Mouse (Mus musculus): ENCODE measurements at regions not wholly inside any gene's neighbourhood (a gene's known extent, or its start where the extent isn't known, plus 50 kb on each side); places are given as distances from the start of the nearest gene placed in this dataset.
A peak's percentile ranks its signal among the peaks of the same experiment; 100 is the strongest.
"Not testable (repeated sequence)": the region's sequence is repeated elsewhere in the genome, so short reads cannot be mapped to it uniquely, and the experiment has no call there.

- Histone ChIP-seq H3K27me3 (ENCODE audit: control insufficient read depth in 1 of 2, insufficient read depth in 2 of 2, low read length in 2 of 2) (no peaks in the 10 kb centered on the region), H3K4me1 (ENCODE audit: control insufficient read depth in 1 of 2, insufficient read depth in 2 of 2, low read length in 2 of 2) (no peaks in the 10 kb centered on the region), H3K9me3 (replicated peaks; ENCODE audit: insufficient read depth, low read length) (no peaks in the 10 kb centered on the region), H3K79me2 (ENCODE audit: control insufficient read depth, insufficient read depth, low read length, poor library complexity) (no peaks in the 10 kb centered on the region), H3K9ac (ENCODE audit: control insufficient read depth, low read depth, low read length, poor library complexity, severe bottlenecking) (no peak overlapping the region), H3K36me3 (ENCODE audit: control insufficient read depth in 1 of 2, insufficient read depth in 2 of 2, low read length in 2 of 2) (no peaks in the 10 kb centered on the region), H3K4me3 (ENCODE audit: control insufficient read depth in 1 of 2, insufficient read depth in 1 of 2, low read depth in 2 of 2, low read length in 2 of 2) (no peak overlapping the region), H3K27ac (ENCODE audit: control insufficient read depth, low read depth, low read length) (no peak overlapping the region)
- TF ChIP-seq SIN3A (IDR thresholded peaks at IDR 0.05; ENCODE audit: low read length), result no peak
- DNase-seq (ENCODE audit: low read depth, low spot score), result no peak
Observed at GRCm38 (mm10) chr9:6832862-6833261, 351.4 kb downstream of the Dync2h1 start.

- H3K4me1 ChIP-seq (ENCODE audit: control insufficient read depth in 1 of 2, insufficient read depth in 2 of 2, low read length in 2 of 2); H3K27me3 ChIP-seq (ENCODE audit: control insufficient read depth in 1 of 2, insufficient read depth in 2 of 2, low read length in 2 of 2); H3K79me2 ChIP-seq (ENCODE audit: control insufficient read depth, insufficient read depth, low read length, poor library complexity); H3K9me3 ChIP-seq (replicated peaks; ENCODE audit: insufficient read depth, low read length); DNase-seq (ENCODE audit: low read depth, low spot score); H3K36me3 ChIP-seq (ENCODE audit: control insufficient read depth in 1 of 2, insufficient read depth in 2 of 2, low read length in 2 of 2); H3K27ac ChIP-seq (ENCODE audit: control insufficient read depth, low read depth, low read length); H3K9ac ChIP-seq (ENCODE audit: control insufficient read depth, low read depth, low read length, poor library complexity, severe bottlenecking); H3K4me3 ChIP-seq (ENCODE audit: control insufficient read depth in 1 of 2, insufficient read depth in 1 of 2, low read depth in 2 of 2, low read length in 2 of 2): not testable (repeated sequence)
Observed at GRCm38 (mm10) chr9:6831642-6832041, 352.6 kb downstream of the Dync2h1 start.

GRCm38 (mm10) chr9:6826581-6826980, 357.7 kb downstream of the Dync2h1 start:
- Histone ChIP-seq H3K27me3 (ENCODE audit: control insufficient read depth in 1 of 2, insufficient read depth in 2 of 2, low read length in 2 of 2) (no peaks in the 10 kb centered on the region), H3K4me3 (ENCODE audit: control insufficient read depth in 1 of 2, insufficient read depth in 1 of 2, low read depth in 2 of 2, low read length in 2 of 2) (no peak overlapping the region), H3K9ac (ENCODE audit: control insufficient read depth, low read depth, low read length, poor library complexity, severe bottlenecking) (no peak overlapping the region), H3K27ac (ENCODE audit: control insufficient read depth, low read depth, low read length) (no peak overlapping the region), H3K9me3 (replicated peaks; ENCODE audit: insufficient read depth, low read length) (no peaks in the 10 kb centered on the region), H3K36me3 (ENCODE audit: control insufficient read depth in 1 of 2, insufficient read depth in 2 of 2, low read length in 2 of 2) (no peaks in the 10 kb centered on the region), H3K4me1 (ENCODE audit: control insufficient read depth in 1 of 2, insufficient read depth in 2 of 2, low read length in 2 of 2) (no peaks in the 10 kb centered on the region), H3K79me2 (ENCODE audit: control insufficient read depth, insufficient read depth, low read length, poor library complexity) (no peaks in the 10 kb centered on the region)
- TF ChIP-seq TCF12 (IDR thresholded peaks at IDR 0.05; ENCODE audit: low read depth, low read length), result no peak
- TF ChIP-seq MYB (IDR thresholded peaks at IDR 0.05; ENCODE audit: low read depth, low read length), result no peak
- TF ChIP-seq CTCF (IDR thresholded peaks at IDR 0.05 in 2 of 3, conservative IDR thresholded peaks at IDR 0.05 in 1 of 3; ENCODE audit: control insufficient read depth in 1 of 3, insufficient read depth in 1 of 3, low read depth in 2 of 3, low read length in 3 of 3, poor library complexity in 1 of 3, severe bottlenecking in 1 of 3), result no peak
- TF ChIP-seq CHD1 (IDR thresholded peaks at IDR 0.05; ENCODE audit: low read depth, low read length), result no peak
- TF ChIP-seq ELF1 (IDR thresholded peaks at IDR 0.05; ENCODE audit: low read depth, low read length), result no peak
- no peak for TF ChIP-seq POLR2A (IDR thresholded peaks at IDR 0.05; ENCODE audit: control insufficient read depth in 1 of 2, insufficient read depth in 1 of 2, low read depth in 1 of 2, low read length in 2 of 2, poor library complexity in 1 of 2)
- DNase-seq (ENCODE audit: low read depth, low spot score), result no peak

- TF ChIP-seq HCFC1 (IDR thresholded peaks at IDR 0.05; ENCODE audit: low read depth, low read length) (no peak), ZKSCAN1 (IDR thresholded peaks at IDR 0.05; ENCODE audit: low read depth, low read length) (no peak), ETS1 (IDR thresholded peaks at IDR 0.05; ENCODE audit: low read depth, low read length) (peak; percentile 36; the same call in 1 of the 2 replicates), USF1 (IDR thresholded peaks at IDR 0.05; ENCODE audit: low read depth, low read length) (no peak), MXI1 (IDR thresholded peaks at IDR 0.05; ENCODE audit: low read depth, low read length) (no peak), RCOR1 (IDR thresholded peaks at IDR 0.05; ENCODE audit: low read depth, low read length) (no peak), KAT2A (conservative IDR thresholded peaks at IDR 0.05; ENCODE audit: low read depth, low read length) (no peak), TBP (IDR thresholded peaks at IDR 0.05; ENCODE audit: low read depth, low read length) (no peak), ZC3H11A (IDR thresholded peaks at IDR 0.05; ENCODE audit: low read depth, low read length) (no peak), POLR2AphosphoS2 (IDR thresholded peaks at IDR 0.05; ENCODE audit: low read length) (no peak), TCF12 (IDR thresholded peaks at IDR 0.05; ENCODE audit: low read depth, low read length) (peak; percentile 51; the same call in 1 of the 2 replicates), NRF1 (IDR thresholded peaks at IDR 0.05; ENCODE audit: insufficient read depth, low read depth, low read length, poor library complexity, severe bottlenecking) (no peak), ZNF384 (IDR thresholded peaks at IDR 0.05; ENCODE audit: low read depth, low read length) (no peak), MYB (IDR thresholded peaks at IDR 0.05; ENCODE audit: low read depth, low read length) (no peak), EP300 (IDR thresholded peaks at IDR 0.05; ENCODE audit: low read depth in 1 of 2, low read length in 2 of 2) (peak in 1 of 2 experiments; percentile 54; a peak in 2 of 4 replicates), POLR2AphosphoS5 (IDR thresholded peaks at IDR 0.05; ENCODE audit: borderline replicate concordance, low read depth, low read length) (no peak)
Observed at GRCm38 (mm10) chr9:6825609-6826008, 358.6 kb downstream of the Dync2h1 start.

More at GRCm38 (mm10) chr9:6825609-6826008, 358.6 kb downstream of the Dync2h1 start:
- Histone ChIP-seq H3K79me2 (ENCODE audit: control insufficient read depth, insufficient read depth, low read length, poor library complexity) (no peaks in the 10 kb centered on the region), H3K9me3 (replicated peaks; ENCODE audit: insufficient read depth, low read length) (no peaks in the 10 kb centered on the region), H3K36me3 (ENCODE audit: control insufficient read depth in 1 of 2, insufficient read depth in 2 of 2, low read length in 2 of 2) (no peaks in the 10 kb centered on the region), H3K4me3 (ENCODE audit: control insufficient read depth in 1 of 2, insufficient read depth in 1 of 2, low read depth in 2 of 2, low read length in 2 of 2) (no peak overlapping the region), H3K4me1 (ENCODE audit: control insufficient read depth in 1 of 2, insufficient read depth in 2 of 2, low read length in 2 of 2) (no peaks in the 10 kb centered on the region), H3K27ac (ENCODE audit: control insufficient read depth, low read depth, low read length) (no peak overlapping the region), H3K9ac (ENCODE audit: control insufficient read depth, low read depth, low read length, poor library complexity, severe bottlenecking) (no peak overlapping the region), H3K27me3 (ENCODE audit: control insufficient read depth in 1 of 2, insufficient read depth in 2 of 2, low read length in 2 of 2) (no peaks in the 10 kb centered on the region)
- peak; percentile 12 for DNase-seq (ENCODE audit: low read depth, low spot score)
